In the genomic region with DNA sequence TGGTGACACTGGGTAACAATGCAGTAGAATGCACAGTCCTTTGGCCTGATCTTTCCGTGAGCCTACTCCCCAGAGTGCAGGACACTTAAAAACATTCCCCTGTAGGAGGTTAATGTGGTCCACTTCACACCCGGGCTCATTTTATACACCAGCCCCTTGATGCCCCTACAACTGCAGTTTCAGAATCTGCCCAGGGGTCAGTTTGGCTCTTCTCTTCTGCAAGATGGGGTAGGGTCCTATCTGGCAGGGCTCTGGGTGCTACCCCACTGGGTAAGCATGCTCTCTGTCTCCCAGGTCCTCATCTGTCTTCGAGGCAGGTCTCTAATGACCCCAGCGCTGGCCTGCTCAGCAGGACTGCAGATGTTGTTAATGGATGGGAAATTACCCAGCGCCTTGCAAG, we compare ENCODE assay signal across 22 mouse cellular contexts.
A peak's percentile ranks its signal among the peaks of the same experiment; 100 is the strongest.
DNase-seq lines count a peak whose midpoint lies in the region; ATAC-seq and TF ChIP-seq lines count a peak whose summit lies in the region.
"Had no signal": no experiment of that assay in that cellular context is flagged by ENCODE, and none has a peak within 500 bp of the region (broad histone marks: within the 10 kb centered on the region; RNA-seq: fewer than 3 reads in every experiment).

No protein-coding gene starts in this region.

- H3K27ac ChIP-seq in heart, embryonic 10.5 days: no peak overlapping the region
- H3K27ac ChIP-seq in heart, adult 2 months: no peak overlapping the region
- no peak overlapping the region for H3K27ac ChIP-seq in limb, embryonic 11.5 days (replicated peaks; ENCODE audit: low read depth, low read length)
- no peak overlapping the region for H3K27ac ChIP-seq in midbrain, embryonic 13.5 days
- H3K27ac ChIP-seq: embryonic facial prominence, embryonic 13.5 days; embryonic facial prominence, embryonic 15.5 days; forebrain, embryonic 10.5 days; forebrain, embryonic 12.5 days had no signal

- H3K27me3 ChIP-seq in heart, embryonic 10.5 days (ENCODE audit: insufficient read depth, poor library complexity, severe bottlenecking): no peaks in the 10 kb centered on the region
- H3K27me3 ChIP-seq in heart, adult 2 months (ENCODE audit: control insufficient read depth, insufficient read depth, low read length): no peaks in the 10 kb centered on the region
- no peaks in the 10 kb centered on the region for H3K27me3 ChIP-seq in limb, embryonic 11.5 days (ENCODE audit: control insufficient read depth, insufficient read depth, low read length)
- no peaks in the 10 kb centered on the region for H3K27me3 ChIP-seq in midbrain, embryonic 13.5 days
- H3K27me3 ChIP-seq: embryonic facial prominence, embryonic 13.5 days; embryonic facial prominence, embryonic 15.5 days; forebrain, embryonic 12.5 days had no signal

- H3K4me2 ChIP-seq in limb, embryonic 11.5 days (ENCODE audit: low read depth, severe bottlenecking): no peak overlapping the region
- no peak overlapping the region for H3K4me2 ChIP-seq in midbrain, embryonic 13.5 days (replicated peaks)
- H3K4me2 ChIP-seq: embryonic facial prominence, embryonic 13.5 days; embryonic facial prominence, embryonic 15.5 days; forebrain, embryonic 12.5 days had no signal

- H3K4me1 ChIP-seq in heart, embryonic 10.5 days: peaks cover 8% of the 10 kb centered on the region
- H3K4me1 ChIP-seq in heart, adult 2 months (ENCODE audit: control insufficient read depth, insufficient read depth, low read length): no peaks in the 10 kb centered on the region
- no peaks in the 10 kb centered on the region for H3K4me1 ChIP-seq in limb, embryonic 11.5 days (ENCODE audit: control insufficient read depth, insufficient read depth, low read length)
- H3K4me1 ChIP-seq in midbrain, embryonic 13.5 days (replicated peaks): peaks cover 7% of the 10 kb centered on the region; the same call in 1 of the 2 replicates
- H3K4me1 ChIP-seq: embryonic facial prominence, embryonic 13.5 days; embryonic facial prominence, embryonic 15.5 days had no signal

- no peak overlapping the region for H3K4me3 ChIP-seq in heart, embryonic 10.5 days
- no peak overlapping the region for H3K4me3 ChIP-seq in heart, adult 2 months
- H3K4me3 ChIP-seq in limb, embryonic 11.5 days (ENCODE audit: low read depth, low read length): no peak overlapping the region
- H3K4me3 ChIP-seq in midbrain, embryonic 13.5 days (replicated peaks): no peak overlapping the region
- H3K4me3 ChIP-seq: embryonic facial prominence, embryonic 13.5 days; embryonic facial prominence, embryonic 15.5 days; erythroblast, embryonic 14.5 days; forebrain, embryonic 10.5 days; forebrain, embryonic 12.5 days had no signal

- H3K9ac ChIP-seq in heart, adult 2 months (ENCODE audit: low read depth, low read length): no peak overlapping the region
- H3K9ac ChIP-seq in limb, embryonic 11.5 days (ENCODE audit: low read length): no peak overlapping the region
- H3K9ac ChIP-seq in midbrain, embryonic 13.5 days (replicated peaks): no peak overlapping the region
- H3K9ac ChIP-seq: embryonic facial prominence, embryonic 13.5 days; embryonic facial prominence, embryonic 15.5 days; forebrain, embryonic 12.5 days had no signal

- TF ChIP-seq POLR2A in heart, adult 2 months (IDR thresholded peaks at IDR 0.05; ENCODE audit: insufficient read depth, low read depth, low read length): no peak

- H3K36me3 ChIP-seq in heart, embryonic 10.5 days: no peaks in the 10 kb centered on the region
- H3K36me3 ChIP-seq in heart, adult 2 months (ENCODE audit: control insufficient read depth, insufficient read depth, low read length): no peaks in the 10 kb centered on the region
- H3K36me3 ChIP-seq in limb, embryonic 11.5 days (ENCODE audit: control insufficient read depth, insufficient read depth, low read length): no peaks in the 10 kb centered on the region
- no peaks in the 10 kb centered on the region for H3K36me3 ChIP-seq in midbrain, embryonic 13.5 days
- H3K36me3 ChIP-seq: embryonic facial prominence, embryonic 13.5 days; embryonic facial prominence, embryonic 15.5 days; forebrain, embryonic 10.5 days; forebrain, embryonic 12.5 days had no signal

- DNase-seq in embryo, embryonic 9.5 days (ENCODE audit: extremely low spot score): peak; percentile 10
- no peak for DNase-seq in embryo, embryonic 10 days (ENCODE audit: low spot score)
- DNase-seq in heart, embryonic 10.5 days (ENCODE audit: low spot score): peak; percentile 52
- no peak for DNase-seq in heart, adult 2 months
- peak; percentile 27 for DNase-seq in limb, embryonic 11.5 days (ENCODE audit: low spot score)
- DNase-seq: adrenal gland, adult 2 months; adrenal gland, postnatal 10 days; adrenal gland, postnatal 25 days; cerebellum, adult 11 months; cerebellum, adult 18-20 months; cerebellum, adult 8-10 months; cerebellum, adult 9-11 months; cerebellum, postnatal 14 days; cerebellum, postnatal 36 days had no signal

- no peak for ATAC-seq in limb, embryonic 11.5 days (ENCODE audit: insufficient number of reproducible peaks, low FRiP score, low TSS enrichment, low read depth)
- ATAC-seq in midbrain, embryonic 13.5 days: no peak
- ATAC-seq: forebrain, embryonic 14.5 days; forebrain, embryonic 16.5 days had no signal

- intact Hi-C loops in heart, adult 2 months (cut with DNase I): no loop called here

- no peaks in the 10 kb centered on the region for H3K9me3 ChIP-seq in heart, embryonic 10.5 days
- H3K9me3 ChIP-seq in limb, embryonic 11.5 days (ENCODE audit: control insufficient read depth, low read length): no peaks in the 10 kb centered on the region
- no peaks in the 10 kb centered on the region for H3K9me3 ChIP-seq in midbrain, embryonic 13.5 days
- H3K9me3 ChIP-seq: embryonic facial prominence, embryonic 13.5 days; embryonic facial prominence, embryonic 15.5 days; forebrain, embryonic 10.5 days; forebrain, embryonic 12.5 days had no signal

- 39% methylated on average over 5 of the region's 5 CpGs for WGBS in heart, embryonic 10.5 days
- 61% methylated on average over 5 of the region's 5 CpGs for WGBS in heart, adult 2 months
- 18% methylated on average over 5 of the region's 5 CpGs for WGBS in limb, embryonic 11.5 days
- 79% methylated on average over 5 of the region's 5 CpGs for WGBS in midbrain, embryonic 13.5 days

- H3K79me2 ChIP-seq in heart, adult 2 months (replicated peaks; ENCODE audit: control insufficient read depth, insufficient read depth, low read length): no peaks in the 10 kb centered on the region

- TF ChIP-seq CTCF in heart, adult 2 months (IDR thresholded peaks at IDR 0.05): no peak

- no peak for TF ChIP-seq EP300 in heart, adult 2 months (IDR thresholded peaks at IDR 0.05; ENCODE audit: insufficient read depth, low read depth, low read length)

Comparison
In these comparisons a context has a peak if more than half of its experiments do, and no peak if none do; other contexts are left out.
1. DNase-seq: peak in embryo, embryonic 9.5 days (single experiment), heart, embryonic 10.5 days (single experiment) and limb, embryonic 11.5 days (single experiment); none in embryo, embryonic 10 days (single experiment) and heart, adult 2 months (0 of 2).